8 mouse cellular contexts compared by ENCODE assay signal in the genomic region with DNA sequence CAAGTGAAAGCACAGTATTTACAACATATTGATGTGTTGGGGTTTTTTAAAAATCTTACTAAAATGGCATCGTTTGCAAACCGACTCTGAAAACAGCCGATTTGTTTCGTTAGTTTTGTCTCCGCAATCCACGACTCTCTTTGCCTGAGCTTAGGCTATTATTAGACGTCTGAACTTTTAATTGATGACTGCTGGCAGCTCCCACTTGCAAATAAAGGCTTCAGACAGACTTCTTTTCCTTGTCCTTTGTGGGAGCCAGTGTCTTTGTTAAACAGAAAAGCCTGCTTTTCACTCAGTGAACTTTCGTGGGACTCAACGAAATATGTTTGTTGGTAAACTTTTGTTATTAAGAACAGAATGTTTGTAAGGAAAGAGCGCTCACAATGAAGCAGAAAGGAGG. TPM values are rescaled to one million over a fixed set of nuclear protein-coding genes. Genes with fewer than 3 reads are reported as not detected.
DNase-seq lines count a peak whose midpoint lies in the region; ATAC-seq and TF ChIP-seq lines count a peak whose summit lies in the region.

No protein-coding gene starts in this region.

- H3K9ac ChIP-seq in intestine, embryonic 15.5 days, result no peak overlapping the region; the same call in 1 of the 2 replicates

- H3K79me2 ChIP-seq in myocyte (ENCODE audit: control insufficient read depth, insufficient read depth), result peaks cover 7% of the 10 kb centered on the region

- no peak for ATAC-seq in intestine, embryonic 15.5 days

- DNase-seq in kidney, postnatal 10 days, result peak; percentile 10
- DNase-seq in kidney, adult 8-10 months, result no peak
- peak; percentile 7 for DNase-seq in embryonic facial prominence, embryonic 10.5 days (ENCODE audit: low spot score)
- no peak for DNase-seq in left cerebral cortex, adult 8-10 months (ENCODE audit: low spot score in 2 of 2)
- DNase-seq in urinary bladder, postnatal 10 days (ENCODE audit: low spot score), result no peak
- no peak for DNase-seq in ovary, postnatal 10 days (ENCODE audit: low spot score)

- no peak overlapping the region for H3ac ChIP-seq in myocyte (ENCODE audit: control insufficient read depth, insufficient read length)

- TF ChIP-seq POLR2A in myocyte (IDR thresholded peaks at IDR 0.05; ENCODE audit: insufficient read length, low read depth), result no peak

- peak overlapping the region; percentile 41 for H3K4me2 ChIP-seq in intestine, embryonic 15.5 days (replicated peaks)
- peak overlapping the region; percentile 77 for H3K4me2 ChIP-seq in myocyte (ENCODE audit: low read depth)

- peaks cover 11% of the 10 kb centered on the region for H3K36me3 ChIP-seq in embryonic facial prominence, embryonic 10.5 days (replicated peaks)
- no peaks in the 10 kb centered on the region for H3K36me3 ChIP-seq in intestine, embryonic 15.5 days
- no peaks in the 10 kb centered on the region for H3K36me3 ChIP-seq in myocyte (ENCODE audit: control insufficient read depth, insufficient read depth)

- no peaks in the 10 kb centered on the region for H3K9me3 ChIP-seq in embryonic facial prominence, embryonic 10.5 days
- H3K9me3 ChIP-seq in intestine, embryonic 15.5 days, result no peaks in the 10 kb centered on the region

- H3K4me1 ChIP-seq in embryonic facial prominence, embryonic 10.5 days, result peaks cover 3% of the 10 kb centered on the region
- no peaks in the 10 kb centered on the region for H3K4me1 ChIP-seq in intestine, embryonic 15.5 days (replicated peaks)

- H3K27ac ChIP-seq in embryonic facial prominence, embryonic 10.5 days (replicated peaks), result peak overlapping the region; percentile 89
- no peak overlapping the region for H3K27ac ChIP-seq in intestine, embryonic 15.5 days

- peaks cover 60% of the 10 kb centered on the region for H3K27me3 ChIP-seq in embryonic facial prominence, embryonic 10.5 days (replicated peaks; ENCODE audit: low read depth, poor library complexity, severe bottlenecking)
- no peaks in the 10 kb centered on the region for H3K27me3 ChIP-seq in intestine, embryonic 15.5 days (replicated peaks)
- H3K27me3 ChIP-seq in myocyte (ENCODE audit: control insufficient read depth, insufficient read depth, insufficient read length), result no peaks in the 10 kb centered on the region

- H3K4me3 ChIP-seq in embryonic facial prominence, embryonic 10.5 days, result peak overlapping the region; percentile 67
- peak overlapping the region; percentile 48; the same call in 1 of the 2 replicates for H3K4me3 ChIP-seq in intestine, embryonic 15.5 days (replicated peaks)
- peak overlapping the region; percentile 82 for H3K4me3 ChIP-seq in myocyte

- 26% methylated on average over 10 of the region's 10 CpGs for WGBS in embryonic facial prominence, embryonic 10.5 days
- 27% methylated on average over 10 of the region's 10 CpGs for WGBS in intestine, embryonic 15.5 days

TF ChIP-seq in myocyte, 11 proteins besides CTCF, POLR2A, EP300 and RAD21:
- TF ChIP-seq TCF3 (IDR thresholded peaks at IDR 0.05; ENCODE audit: insufficient read length, low read depth), result no peak
- no peak for TF ChIP-seq SRF (IDR thresholded peaks at IDR 0.05; ENCODE audit: control insufficient read depth, insufficient read length, low read depth)
- no peak for TF ChIP-seq REST (IDR thresholded peaks at IDR 0.05; ENCODE audit: insufficient read depth, insufficient read length)
- TF ChIP-seq E2F4 (IDR thresholded peaks at IDR 0.05; ENCODE audit: insufficient read depth), result no peak
- TF ChIP-seq POLR2AphosphoS2 (IDR thresholded peaks at IDR 0.05; ENCODE audit: insufficient read length, low read depth), result no peak
- TF ChIP-seq MAX (IDR thresholded peaks at IDR 0.05; ENCODE audit: low read depth), result no peak
- no peak for TF ChIP-seq TCF12 (IDR thresholded peaks at IDR 0.05; ENCODE audit: insufficient read depth, poor library complexity, severe bottlenecking)
- no peak for TF ChIP-seq MYOG (IDR thresholded peaks at IDR 0.05; ENCODE audit: control insufficient read depth in 1 of 3, insufficient read depth in 1 of 3, insufficient read length in 2 of 3, low read depth in 2 of 3)
- no peak for TF ChIP-seq MYOD1 (IDR thresholded peaks at IDR 0.05; ENCODE audit: control insufficient read depth in 1 of 3, insufficient read length in 2 of 3, low read depth in 2 of 3)
- TF ChIP-seq USF1 (IDR thresholded peaks at IDR 0.05; ENCODE audit: low read depth), result no peak
- no peak for TF ChIP-seq CEBPB (IDR thresholded peaks at IDR 0.05; ENCODE audit: insufficient read depth, poor library complexity, severe bottlenecking)

RNA-seq across cellular contexts. Expression of gene Tceal8, which starts 0.6 kb away (rescaled TPM):
- polyA plus RNA-seq in embryonic facial prominence, embryonic 10.5 days (2016; fragmentation: Nextera tagmentation; extraction: Ambion mirVana), result 209 and 213 TPM in 2 replicates
- 219 and 251 TPM in 2 replicates for polyA plus RNA-seq in intestine, embryonic 15.5 days (2015; fragmentation: Nextera tagmentation; extraction: Ambion mirVana)
- 47.7 TPM for polyA plus RNA-seq in myocyte (2012; fragmentation: generic; extraction: Trizol)
- total RNA-seq in left cerebral cortex, adult 8-10 months (2022), result 10 to 100 TPM; 32.4 to 42.8 (median 35.4) TPM

RNA-seq across cellular contexts. Expression of gene Tceal5, which starts 30.9 kb away (rescaled TPM):
- polyA plus RNA-seq in embryonic facial prominence, embryonic 10.5 days (2016; fragmentation: Nextera tagmentation; extraction: Ambion mirVana), result 4.8 and 5.6 TPM in 2 replicates
- 4.1 and 4.2 TPM in 2 replicates for polyA plus RNA-seq in intestine, embryonic 15.5 days (2015; fragmentation: Nextera tagmentation; extraction: Ambion mirVana)
- 17.5 TPM for polyA plus RNA-seq in myocyte (2012; fragmentation: generic; extraction: Trizol)
- total RNA-seq in left cerebral cortex, adult 8-10 months (2022), result 100 to 1,000 TPM in 3 of 4 experiments, 10 to 100 TPM in 1; 80.8 to 132 (median 117) TPM

RNA-seq across cellular contexts. Expression of gene Bex4, which starts 34.0 kb away (rescaled TPM):
- 96.6 and 96.9 TPM in 2 replicates for polyA plus RNA-seq in embryonic facial prominence, embryonic 10.5 days (2016; fragmentation: Nextera tagmentation; extraction: Ambion mirVana)
- polyA plus RNA-seq in intestine, embryonic 15.5 days (2015; fragmentation: Nextera tagmentation; extraction: Ambion mirVana), result 230 and 263 TPM in 2 replicates
- polyA plus RNA-seq in myocyte (2012; fragmentation: generic; extraction: Trizol), result not detected
- total RNA-seq in left cerebral cortex, adult 8-10 months (2022), result 10 to 100 TPM; 21.2 to 23.0 (median 21.5) TPM

RNA-seq across cellular contexts. Expression of gene Tceal7, which starts 41.8 kb away (rescaled TPM):
- 0.58 and 0.82 TPM in 2 replicates for polyA plus RNA-seq in embryonic facial prominence, embryonic 10.5 days (2016; fragmentation: Nextera tagmentation; extraction: Ambion mirVana)
- 1.1 and 1.9 TPM in 2 replicates for polyA plus RNA-seq in intestine, embryonic 15.5 days (2015; fragmentation: Nextera tagmentation; extraction: Ambion mirVana)
- polyA plus RNA-seq in myocyte (2012; fragmentation: generic; extraction: Trizol), result 15.4 TPM
- 1 to 10 TPM; 1.6 to 2.9 (median 2.2) TPM for total RNA-seq in left cerebral cortex, adult 8-10 months (2022)

RNA-seq across cellular contexts. Expression of gene Bex1, which starts 42.5 kb away (rescaled TPM):
- 135 and 145 TPM in 2 replicates for polyA plus RNA-seq in embryonic facial prominence, embryonic 10.5 days (2016; fragmentation: Nextera tagmentation; extraction: Ambion mirVana)
- polyA plus RNA-seq in intestine, embryonic 15.5 days (2015; fragmentation: Nextera tagmentation; extraction: Ambion mirVana), result 186 and 196 TPM in 2 replicates
- polyA plus RNA-seq in myocyte (2012; fragmentation: generic; extraction: Trizol), result 12.6 TPM
- 100 to 1,000 TPM in 2 of 4 experiments, 10 to 100 TPM in 2; 96.6 to 118 (median 102) TPM for total RNA-seq in left cerebral cortex, adult 8-10 months (2022)

Comparison
In these comparisons a context has a peak if more than half of its experiments do, and no peak if none do; other contexts are left out.
1. DNase-seq: peak in kidney, postnatal 10 days (single experiment) and embryonic facial prominence, embryonic 10.5 days (single experiment); none in kidney, adult 8-10 months (0 of 2), left cerebral cortex, adult 8-10 months (0 of 2), urinary bladder, postnatal 10 days (single experiment) and ovary, postnatal 10 days (single experiment).
2. RNA of gene Bex4, which starts 34.0 kb away (polyA plus RNA-seq): 230 to 263 TPM in intestine, embryonic 15.5 days and 96.6 to 96.9 TPM in embryonic facial prominence, embryonic 10.5 days; not detected in myocyte (single experiment); every median in the first group is over 10 times any median in the second.
3. Peak in every context shown above with its lines, with median percentiles within 50 percentile points of each other: H3K4me3 ChIP-seq.